Mouse (Mus musculus): ENCODE results near the gene Hist1h1c.
A peak's percentile ranks its signal among the peaks of the same experiment; 100 is the strongest.
"Not testable (repeated sequence)": the region's sequence is repeated elsewhere in the genome, so short reads cannot be mapped to it uniquely, and the experiment has no call there.

The Hist1h1c gene

GRCm38 (mm10) chr13:23738677-23739068, at the start of gene Hist1h1c:
TSS of gene Hist1h1c (plus strand) at chr13:23738808.
- peak; percentile 92 for DNase-seq (ENCODE audit: low spot score)

GRCm38 (mm10) chr13:23688956-23689355, 49.7 kb upstream of the Hist1h1c start:
- DNase-seq (ENCODE audit: low spot score): no peak

- no peak for DNase-seq (ENCODE audit: low spot score)
These were observed 49.1 kb upstream of the Hist1h1c start for GRCm38 (mm10) chr13:23689459-23689858.

GRCm38 (mm10) chr13:23693856-23694440, 44.7 kb upstream of the Hist1h1c start:
- DNase-seq (ENCODE audit: low spot score): no peak

- DNase-seq (ENCODE audit: low spot score): no peak
These were observed 43.7 kb upstream of the Hist1h1c start for GRCm38 (mm10) chr13:23694956-23695355.

GRCm38 (mm10) chr13:23695514-23695913, 43.1 kb upstream of the Hist1h1c start, which contains the start of gene Hist1h1t:
TSS of gene Hist1h1t (plus strand) at chr13:23695814.
- DNase-seq (ENCODE audit: low spot score): no peak

- no peak for DNase-seq (ENCODE audit: low spot score)
These were observed 42.5 kb upstream of the Hist1h1c start for GRCm38 (mm10) chr13:23696061-23696474.

GRCm38 (mm10) chr13:23697491-23698299, 40.9 kb upstream of the Hist1h1c start:
- DNase-seq (ENCODE audit: low spot score): peak; percentile 47

- DNase-seq (ENCODE audit: low spot score): peak; percentile 99
These were observed 40.3 kb upstream of the Hist1h1c start, which contains the start of gene Hist1h4c for GRCm38 (mm10) chr13:23698300-23698693. TSS of gene Hist1h4c (minus strand) at chr13:23698454.

GRCm38 (mm10) chr13:23698996-23699395, 39.6 kb upstream of the Hist1h1c start:
- DNase-seq (ENCODE audit: low spot score): no peak

GRCm38 (mm10) chr13:23699767-23700166, 38.8 kb upstream of the Hist1h1c start:
- DNase-seq (ENCODE audit: low spot score): no peak

GRCm38 (mm10) chr13:23700786-23701520, 37.7 kb upstream of the Hist1h1c start:
- DNase-seq (ENCODE audit: low spot score): peak; percentile 74

GRCm38 (mm10) chr13:23702220-23702619, 36.4 kb upstream of the Hist1h1c start:
- DNase-seq (ENCODE audit: low spot score): no peak

- not testable (repeated sequence) for DNase-seq (ENCODE audit: low spot score)
These were observed 35.8 kb upstream of the Hist1h1c start for GRCm38 (mm10) chr13:23702801-23703200.

GRCm38 (mm10) chr13:23705751-23706356, 32.8 kb upstream of the Hist1h1c start:
- DNase-seq (ENCODE audit: low spot score): no peak

GRCm38 (mm10) chr13:23706771-23707170, 31.8 kb upstream of the Hist1h1c start:
- no peak for DNase-seq (ENCODE audit: low spot score)

GRCm38 (mm10) chr13:23708041-23708440, 30.6 kb upstream of the Hist1h1c start:
- no peak for DNase-seq (ENCODE audit: low spot score)

GRCm38 (mm10) chr13:23708654-23709053, 30.0 kb upstream of the Hist1h1c start:
- no peak for DNase-seq (ENCODE audit: low spot score)

GRCm38 (mm10) chr13:23709714-23710373, 28.8 kb upstream of the Hist1h1c start:
- no peak for DNase-seq (ENCODE audit: low spot score)

GRCm38 (mm10) chr13:23710374-23711089, 28.1 kb upstream of the Hist1h1c start, which contains the start of gene Hfe:
TSS of gene Hfe (minus strand) at chr13:23710854.
- peak; percentile 37 for DNase-seq (ENCODE audit: low spot score)

Measured in urinary bladder, postnatal 14 days (tissue).